Comparison of ENCODE assay signal across 8 mouse cellular contexts in genomic region chr17:21488760-21489499, GRCm38 (mm10). TPM values are rescaled to one million over a fixed set of nuclear protein-coding genes. Genes with fewer than 3 reads are reported as not detected.
DNase-seq lines count a peak whose midpoint lies in the region; ATAC-seq and TF ChIP-seq lines count a peak whose summit lies in the region.

Zfp53 (plus strand) TSS chr17:21488998.

- peak within 1 kb of the TSS; percentile 82 for H3K4me3 ChIP-seq in ES-Bruce4 (ENCODE audit: low read depth, low read length)
- H3K4me3 ChIP-seq in forebrain, embryonic 13.5 days, result peak within 1 kb of the TSS; percentile 80
- peak within 1 kb of the TSS; percentile 89 for H3K4me3 ChIP-seq in liver, postnatal 0 days (ENCODE audit: low read depth, low read length)
- peak within 1 kb of the TSS; percentile 78 for H3K4me3 ChIP-seq in neural tube, embryonic 14.5 days (ENCODE audit: low read depth, low read length)

- peak within 1 kb of the TSS; percentile 54 for H3K9ac ChIP-seq in ES-Bruce4 (ENCODE audit: low read depth, poor library complexity, severe bottlenecking)
- peak within 1 kb of the TSS; percentile 76 for H3K9ac ChIP-seq in forebrain, embryonic 13.5 days
- H3K9ac ChIP-seq in liver, postnatal 0 days (replicated peaks), result peak within 1 kb of the TSS; percentile 81
- H3K9ac ChIP-seq in neural tube, embryonic 14.5 days (replicated peaks; ENCODE audit: low read depth, low read length), result peak within 1 kb of the TSS; percentile 67

- no peaks in the 10 kb centered on the region for H3K27me3 ChIP-seq in ES-Bruce4 (ENCODE audit: control insufficient read depth, insufficient read depth, low read length, poor library complexity, severe bottlenecking)
- H3K27me3 ChIP-seq in forebrain, embryonic 13.5 days, result no peaks in the 10 kb centered on the region
- no peaks in the 10 kb centered on the region for H3K27me3 ChIP-seq in liver, postnatal 0 days (ENCODE audit: insufficient read depth, low read length)
- no peaks in the 10 kb centered on the region for H3K27me3 ChIP-seq in neural tube, embryonic 14.5 days (ENCODE audit: control insufficient read depth, insufficient read depth, low read length)

- no peak within 1 kb of the TSS for H3K27ac ChIP-seq in ES-Bruce4 (ENCODE audit: insufficient read depth, low read length)
- H3K27ac ChIP-seq in forebrain, embryonic 13.5 days, result peak within 1 kb of the TSS; percentile 42; the same call in 1 of the 2 replicates
- H3K27ac ChIP-seq in liver, postnatal 0 days (ENCODE audit: low read depth), result peak within 1 kb of the TSS; percentile 87
- peak within 1 kb of the TSS; percentile 72 for H3K27ac ChIP-seq in neural tube, embryonic 14.5 days (ENCODE audit: low read depth, low read length)

- 0 out of 2 replicates have a peak, but pooled peaks have one; percentile 37 for TF ChIP-seq EP300 in ES-Bruce4 (IDR thresholded peaks at IDR 0.05; ENCODE audit: insufficient read depth, low read depth, low read length)
- TF ChIP-seq EP300 in liver, postnatal 0 days (IDR thresholded peaks at IDR 0.05; ENCODE audit: low read depth), result no peak

- ATAC-seq in cerebellum, adult (ENCODE audit: insufficient number of reproducible peaks, low FRiP score, low TSS enrichment), result peak; percentile 100
- ATAC-seq in forebrain, embryonic 13.5 days, result peak; percentile 99
- peak; percentile 100 for ATAC-seq in liver, postnatal 0 days
- peak; percentile 100 for ATAC-seq in neural tube, embryonic 14.5 days (ENCODE audit: low read depth)

- TF ChIP-seq CTCF in ES-Bruce4 (IDR thresholded peaks at IDR 0.05; ENCODE audit: low read depth, low read length), result no peak
- TF ChIP-seq CTCF in liver, postnatal 0 days (IDR thresholded peaks at IDR 0.05; ENCODE audit: low read depth), result 0 out of 2 replicates have a peak, but pooled peaks have one; percentile 12

- H3K36me3 ChIP-seq in ES-Bruce4 (ENCODE audit: control insufficient read depth, insufficient read depth, low read length, poor library complexity, severe bottlenecking), result no peaks in the 10 kb centered on the region
- H3K36me3 ChIP-seq in forebrain, embryonic 13.5 days (ENCODE audit: poor library complexity, severe bottlenecking), result peaks cover 4% of the 10 kb centered on the region
- no peaks in the 10 kb centered on the region; the same call in 1 of the 2 replicates for H3K36me3 ChIP-seq in liver, postnatal 0 days (replicated peaks; ENCODE audit: insufficient read depth, low read length)
- no peaks in the 10 kb centered on the region for H3K36me3 ChIP-seq in neural tube, embryonic 14.5 days (ENCODE audit: control insufficient read depth, insufficient read depth, low read length)

- no peaks in the 10 kb centered on the region for H3K9me3 ChIP-seq in ES-Bruce4 (replicated peaks; ENCODE audit: control insufficient read depth, insufficient read depth, low read length, poor library complexity, severe bottlenecking)
- H3K9me3 ChIP-seq in forebrain, embryonic 13.5 days (replicated peaks), result no peaks in the 10 kb centered on the region
- H3K9me3 ChIP-seq in liver, postnatal 0 days (ENCODE audit: low read length), result no peaks in the 10 kb centered on the region
- no peaks in the 10 kb centered on the region for H3K9me3 ChIP-seq in neural tube, embryonic 14.5 days (ENCODE audit: control insufficient read depth, low read length)

- peak within 1 kb of the TSS; percentile 76 for H3K4me2 ChIP-seq in forebrain, embryonic 13.5 days
- H3K4me2 ChIP-seq in liver, postnatal 0 days (ENCODE audit: low read depth, low read length), result peak within 1 kb of the TSS; percentile 94
- peak within 1 kb of the TSS; percentile 75 for H3K4me2 ChIP-seq in neural tube, embryonic 14.5 days (ENCODE audit: low read depth, low read length)

- DNase-seq in heart, postnatal 10 days, result peak; percentile 91 to 92
- peak; percentile 76 for DNase-seq in large intestine, adult 2 months (ENCODE audit: low read depth, low spot score)
- DNase-seq in liver, postnatal 0 days, result peak; percentile 89
- DNase-seq in testis, postnatal 10 days (ENCODE audit: low spot score), result peak; percentile 88

- no peaks in the 10 kb centered on the region for H3K4me1 ChIP-seq in ES-Bruce4 (ENCODE audit: control insufficient read depth, insufficient read depth, low read length)
- H3K4me1 ChIP-seq in forebrain, embryonic 13.5 days, result peaks cover 13% of the 10 kb centered on the region
- peaks cover 22% of the 10 kb centered on the region for H3K4me1 ChIP-seq in liver, postnatal 0 days (ENCODE audit: insufficient read depth)
- H3K4me1 ChIP-seq in neural tube, embryonic 14.5 days (ENCODE audit: control insufficient read depth, insufficient read depth, low read length), result 0 out of 2 replicates have a peak, but pooled peaks cover 3% of the 10 kb centered on the region

- WGBS in forebrain, embryonic 13.5 days, result 1% methylated on average over 34 of the region's 34 CpGs
- WGBS in large intestine, adult 2 months, result under 1% methylated on average over 34 of the region's 34 CpGs
- WGBS in liver, postnatal 0 days (ENCODE audit: insufficient replicate concordance), result under 1% methylated on average over 34 of the region's 34 CpGs
- under 1% methylated on average over 34 of the region's 34 CpGs for WGBS in neural tube, embryonic 14.5 days

- intact Hi-C loops in heart, postnatal 10 days (cut with DNase I), result loop anchor here (2.0 kb wide), 1 partner anchor 38 kb away; the partner anchor contains the start of gene Zfp51

- peak; percentile 90 for TF ChIP-seq POLR2A in ES-Bruce4 (IDR thresholded peaks at IDR 0.05; ENCODE audit: insufficient read depth, low read length)

RNA-seq across cellular contexts. Expression of gene Zfp53, which starts in this region (rescaled TPM):
- 9.5 and 9.7 TPM in 2 replicates for polyA plus RNA-seq in ES-Bruce4 (2011; ENCODE audit: insufficient read depth, insufficient read length, low read depth, missing spikeins)
- polyA plus RNA-seq in forebrain, embryonic 13.5 days (2015; fragmentation: Nextera tagmentation; extraction: Ambion mirVana), result 10.5 and 10.8 TPM in 2 replicates
- 1 to 10 TPM; 2.5 to 2.9 TPM for total RNA-seq in heart, postnatal 10 days (2021)
- 1.9 and 3.8 TPM in 2 replicates for polyA plus RNA-seq in large intestine, adult 2 months (2012; rRNA removed)
- 2.7 and 3.5 TPM in 2 replicates for polyA plus RNA-seq in liver, postnatal 0 days (2015; fragmentation: Nextera tagmentation; extraction: Ambion mirVana)
- 9.6 and 10.4 TPM in 2 replicates for polyA plus RNA-seq in neural tube, embryonic 14.5 days (2014; fragmentation: Nextera tagmentation; extraction: Ambion mirVana)
